Mouse (Mus musculus): ENCODE results near the gene BC051019. TPM values are rescaled to one million over a fixed set of nuclear protein-coding genes. Genes with fewer than 3 reads are reported as not detected.

BC051019 gene
- polyA plus RNA-seq, 1 experiment from 2014 or later = not detected

GRCm38 (mm10) chr7:109674944-109675628 is 48.6 kb downstream of the BC051019 start:
- WGBS = 54% methylated on average over 4 of the region's 4 CpGs
- Histone ChIP-seq H3K27ac (no peak overlapping the region), H3K36me3 (no peaks in the 10 kb centered on the region), H3K27me3 (no peaks in the 10 kb centered on the region), H3K4me1 (peaks cover 8% of the 10 kb centered on the region), H3K9ac (no peak overlapping the region), H3K4me2 (no peak overlapping the region), H3K4me3 (no peak overlapping the region), H3K9me3 (no peaks in the 10 kb centered on the region)
- ATAC-seq (ENCODE audit: insufficient number of reproducible peaks, low FRiP score, low TSS enrichment, low read depth) = no peak

GRCm38 (mm10) chr7:109671581-109672471 is 51.8 kb downstream of the BC051019 start:
- H3K9ac ChIP-seq = peak overlapping the region; percentile 79
- no peaks in the 10 kb centered on the region for H3K9me3 ChIP-seq
- H3K27me3 ChIP-seq = no peaks in the 10 kb centered on the region
- peak overlapping the region; percentile 74 for H3K4me3 ChIP-seq
- peak overlapping the region; percentile 66 for H3K4me2 ChIP-seq
- ATAC-seq (ENCODE audit: insufficient number of reproducible peaks, low FRiP score, low TSS enrichment, low read depth) = peak; percentile 97
- no peaks in the 10 kb centered on the region for H3K36me3 ChIP-seq
- peaks cover 15% of the 10 kb centered on the region for H3K4me1 ChIP-seq
- WGBS = under 1% methylated on average over 40 of the region's 44 CpGs
- peak overlapping the region; percentile 98 for H3K27ac ChIP-seq

- Histone ChIP-seq H3K9me3 (no peaks in the 10 kb centered on the region), H3K36me3 (no peaks in the 10 kb centered on the region), H3K9ac (no peak overlapping the region), H3K27ac (no peak overlapping the region), H3K4me2 (peak overlapping the region; percentile 34), H3K4me1 (peaks cover 15% of the 10 kb centered on the region), H3K27me3 (no peaks in the 10 kb centered on the region), H3K4me3 (peak overlapping the region; percentile 7; the same call in 1 of the 2 replicates)
- ATAC-seq (ENCODE audit: insufficient number of reproducible peaks, low FRiP score, low TSS enrichment, low read depth) = no peak
- WGBS = 62% methylated on average over 5 of the region's 5 CpGs
Observed at GRCm38 (mm10) chr7:109669426-109670170, 54.1 kb downstream of the BC051019 start.

- Histone ChIP-seq H3K27ac (no peak overlapping the region), H3K4me1 (peaks cover 9% of the 10 kb centered on the region), H3K27me3 (no peaks in the 10 kb centered on the region), H3K36me3 (no peaks in the 10 kb centered on the region), H3K9ac (no peak overlapping the region), H3K9me3 (no peaks in the 10 kb centered on the region), H3K4me2 (no peak overlapping the region), H3K4me3 (no peak overlapping the region)
- no peak for ATAC-seq (ENCODE audit: insufficient number of reproducible peaks, low FRiP score, low TSS enrichment, low read depth)
- 84% methylated on average over 5 of the region's 5 CpGs for WGBS
Observed at GRCm38 (mm10) chr7:109666664-109667063, 57.0 kb downstream of the BC051019 start.

- Histone ChIP-seq H3K4me1 (no peaks in the 10 kb centered on the region), H3K4me2 (no peak overlapping the region), H3K36me3 (no peaks in the 10 kb centered on the region), H3K27me3 (no peaks in the 10 kb centered on the region), H3K9me3 (no peaks in the 10 kb centered on the region), H3K27ac (no peak overlapping the region), H3K4me3 (no peak overlapping the region), H3K9ac (no peak overlapping the region)
- 64% methylated on average over 4 of the region's 4 CpGs for WGBS
- ATAC-seq (ENCODE audit: insufficient number of reproducible peaks, low FRiP score, low TSS enrichment, low read depth) = no peak
Observed at GRCm38 (mm10) chr7:109662626-109663025, 61.0 kb downstream of the BC051019 start.

Other genes with a start within 250 kb of the BC051019 start
- 0.04 and 0.11 TPM in 2 replicates for gene Trim66, start 215.7 kb downstream of the BC051019 start, polyA plus RNA-seq (2015; fragmentation: Nextera tagmentation; extraction: Ambion mirVana)
- 113 and 140 TPM in 2 replicates for gene Rpl27a, start 204.7 kb downstream of the BC051019 start, polyA plus RNA-seq (2015; fragmentation: Nextera tagmentation; extraction: Ambion mirVana)
- 46.0 and 46.3 TPM in 2 replicates for gene St5, start 20.2 kb downstream of the BC051019 start, polyA plus RNA-seq (2015; fragmentation: Nextera tagmentation; extraction: Ambion mirVana)
- 39.4 and 41.2 TPM in 2 replicates for gene Akip1, start 20.2 kb downstream of the BC051019 start, polyA plus RNA-seq (2015; fragmentation: Nextera tagmentation; extraction: Ambion mirVana)
- not detected in 2 replicates for gene Ascl3, start 7.9 kb upstream of the BC051019 start, polyA plus RNA-seq (2015; fragmentation: Nextera tagmentation; extraction: Ambion mirVana)
- gene Tmem9b, start 29.0 kb upstream of the BC051019 start, polyA plus RNA-seq (2015; fragmentation: Nextera tagmentation; extraction: Ambion mirVana) = 64.7 and 74.2 TPM in 2 replicates
- 1.5 and 1.7 TPM in 2 replicates for gene Nrip3, start 58.2 kb upstream of the BC051019 start, polyA plus RNA-seq (2015; fragmentation: Nextera tagmentation; extraction: Ambion mirVana)
- 11.6 and 12.2 TPM in 2 replicates for gene Scube2, start 141.8 kb upstream of the BC051019 start, polyA plus RNA-seq (2015; fragmentation: Nextera tagmentation; extraction: Ambion mirVana)
- gene Dennd5a, start 236.6 kb upstream of the BC051019 start, polyA plus RNA-seq (2015; fragmentation: Nextera tagmentation; extraction: Ambion mirVana) = 31.9 and 34.7 TPM in 2 replicates

All from limb, embryonic 15.5 days (tissue).